Mouse (Mus musculus) yolk sac, embryonic 10.5 days (tissue): ENCODE data around the gene Foxf1.

Source experiments
- DNase-seq: peaks from one replicate; pipeline ENCODE4 v3.0.0-alpha.2; 2017; ENCODE audit warnings: low spot score

The Foxf1 gene

GRCm38 (mm10) chr8:121082218-121083092 is 1.7 kb upstream of the Foxf1 start:
- no peak for DNase-seq

- peak; percentile 83 for DNase-seq
Observed at GRCm38 (mm10) chr8:121083093-121083935, 872 bp upstream of the Foxf1 start.

GRCm38 (mm10) chr8:121083936-121084209 is 313 bp upstream of the Foxf1 start:
- DNase-seq = peak; percentile 88

- DNase-seq = no peak
Observed at GRCm38 (mm10) chr8:121085011-121085410, 825 bp downstream of the Foxf1 start.

GRCm38 (mm10) chr8:121085561-121085960 is 1.4 kb downstream of the Foxf1 start:
- no peak for DNase-seq

- no peak for DNase-seq
Observed at GRCm38 (mm10) chr8:121086004-121086900, 2.1 kb downstream of the Foxf1 start.

GRCm38 (mm10) chr8:121088281-121088680 is 4.1 kb downstream of the Foxf1 start:
- no peak for DNase-seq

- DNase-seq = no peak
Observed at GRCm38 (mm10) chr8:121088871-121089630, 4.9 kb downstream of the Foxf1 start.

GRCm38 (mm10) chr8:121089631-121090380 is 5.6 kb downstream of the Foxf1 start:
- no peak for DNase-seq

- no peak for DNase-seq
Observed at GRCm38 (mm10) chr8:121090716-121091115, 6.5 kb downstream of the Foxf1 start.

- DNase-seq = no peak
Observed at GRCm38 (mm10) chr8:121092141-121092540, 8.0 kb downstream of the Foxf1 start.

GRCm38 (mm10) chr8:121092627-121093026 is 8.4 kb downstream of the Foxf1 start:
- DNase-seq = peak; percentile 77

GRCm38 (mm10) chr8:121093496-121093895 is 9.3 kb downstream of the Foxf1 start:
- no peak for DNase-seq

GRCm38 (mm10) chr8:121104049-121104818 is 20.0 kb downstream of the Foxf1 start:
- no peak for DNase-seq

GRCm38 (mm10) chr8:121107668-121108656 is 23.8 kb downstream of the Foxf1 start, which contains the start of gene Mthfsd:
TSS of gene Mthfsd (minus strand) at chr8:121108392.
- peak; percentile 95 for DNase-seq

GRCm38 (mm10) chr8:121108657-121109056 is 24.5 kb downstream of the Foxf1 start:
- no peak for DNase-seq

GRCm38 (mm10) chr8:121111145-121111907 is 27.1 kb downstream of the Foxf1 start:
- no peak for DNase-seq

- peak; percentile 87 for DNase-seq
Observed at GRCm38 (mm10) chr8:121113261-121113660, 29.1 kb downstream of the Foxf1 start.
